21 mouse cellular contexts compared by ENCODE assay signal in genomic region chr13:79003313-79003712, GRCm38 (mm10).
DNase-seq lines count a peak whose midpoint lies in the region; ATAC-seq and TF ChIP-seq lines count a peak whose summit lies in the region.
"Had no signal": no experiment of that assay in that cellular context is flagged by ENCODE, and none has a peak within 500 bp of the region (broad histone marks: within the 10 kb centered on the region; RNA-seq: fewer than 3 reads in every experiment).

No protein-coding gene starts in this region.

- ATAC-seq in intestine, embryonic 15.5 days: peak; percentile 59; the same call in 1 of the 2 replicates
- peak; percentile 76 for ATAC-seq in intestine, embryonic 16.5 days
- peak; percentile 67 for ATAC-seq in intestine, postnatal 0 days
- ATAC-seq in midbrain, embryonic 15.5 days (replicated peaks): no peak
- ATAC-seq: activated CD4-positive, CD25-positive, alpha-beta regulatory T cell, adult 4 months; CD4-positive, CD25-positive, alpha-beta regulatory T cell, adult 4 months; Patski had no signal

- H3K4me2 ChIP-seq in intestine, embryonic 15.5 days (replicated peaks): no peak overlapping the region
- H3K4me2 ChIP-seq in intestine, embryonic 16.5 days (ENCODE audit: low read depth, low read length): no peak overlapping the region
- H3K4me2 ChIP-seq in intestine, postnatal 0 days (replicated peaks; ENCODE audit: low read depth): no peak overlapping the region
- no peak overlapping the region for H3K4me2 ChIP-seq in midbrain, embryonic 15.5 days

- no peaks in the 10 kb centered on the region for H3K36me3 ChIP-seq in intestine, embryonic 15.5 days
- no peaks in the 10 kb centered on the region for H3K36me3 ChIP-seq in intestine, embryonic 16.5 days (ENCODE audit: control insufficient read depth, insufficient read depth, low read length)
- H3K36me3 ChIP-seq in intestine, postnatal 0 days (ENCODE audit: control insufficient read depth, insufficient read depth): no peaks in the 10 kb centered on the region
- no peaks in the 10 kb centered on the region for H3K36me3 ChIP-seq in midbrain, embryonic 15.5 days (replicated peaks)
- H3K36me3 ChIP-seq: G1E had no signal

- no peaks in the 10 kb centered on the region for H3K4me1 ChIP-seq in intestine, embryonic 15.5 days (replicated peaks)
- H3K4me1 ChIP-seq in intestine, embryonic 16.5 days (ENCODE audit: control insufficient read depth, insufficient read depth, low read length): no peaks in the 10 kb centered on the region
- H3K4me1 ChIP-seq in intestine, postnatal 0 days (replicated peaks; ENCODE audit: control insufficient read depth, insufficient read depth, low read length): no peaks in the 10 kb centered on the region
- no peaks in the 10 kb centered on the region for H3K4me1 ChIP-seq in midbrain, embryonic 15.5 days

- 40% methylated on average over 1 of the region's 1 CpGs for WGBS in intestine, embryonic 15.5 days
- WGBS in intestine, embryonic 16.5 days: 33% methylated on average over 1 of the region's 1 CpGs
- WGBS in intestine, postnatal 0 days: 21% methylated on average over 1 of the region's 1 CpGs
- 91% methylated on average over 1 of the region's 1 CpGs for WGBS in midbrain, embryonic 15.5 days

- no peaks in the 10 kb centered on the region for H3K9me3 ChIP-seq in intestine, embryonic 15.5 days
- no peaks in the 10 kb centered on the region for H3K9me3 ChIP-seq in intestine, embryonic 16.5 days (ENCODE audit: control insufficient read depth, low read length)
- no peaks in the 10 kb centered on the region for H3K9me3 ChIP-seq in intestine, postnatal 0 days (ENCODE audit: control insufficient read depth)
- no peaks in the 10 kb centered on the region for H3K9me3 ChIP-seq in midbrain, embryonic 15.5 days
- H3K9me3 ChIP-seq: G1E had no signal

- TF ChIP-seq CTCF in intestine, postnatal 0 days (IDR thresholded peaks at IDR 0.05; ENCODE audit: low read depth): no peak

- H3K27me3 ChIP-seq in intestine, embryonic 15.5 days (replicated peaks): no peaks in the 10 kb centered on the region
- no peaks in the 10 kb centered on the region for H3K27me3 ChIP-seq in intestine, embryonic 16.5 days (replicated peaks; ENCODE audit: control insufficient read depth, insufficient read depth, low read length)
- no peaks in the 10 kb centered on the region for H3K27me3 ChIP-seq in intestine, postnatal 0 days (replicated peaks; ENCODE audit: control insufficient read depth, insufficient read depth, low read length)
- no peaks in the 10 kb centered on the region for H3K27me3 ChIP-seq in midbrain, embryonic 15.5 days (replicated peaks)
- H3K27me3 ChIP-seq: CH12.LX, Patski had no signal

- H3K9ac ChIP-seq in intestine, embryonic 15.5 days: no peak overlapping the region
- H3K9ac ChIP-seq in intestine, embryonic 16.5 days (ENCODE audit: low read depth, low read length): no peak overlapping the region
- no peak overlapping the region for H3K9ac ChIP-seq in intestine, postnatal 0 days (ENCODE audit: low read depth, low read length)
- no peak overlapping the region for H3K9ac ChIP-seq in midbrain, embryonic 15.5 days

- H3K4me3 ChIP-seq in intestine, embryonic 15.5 days (replicated peaks): no peak overlapping the region
- H3K4me3 ChIP-seq in intestine, embryonic 16.5 days (ENCODE audit: low read length): no peak overlapping the region
- H3K4me3 ChIP-seq in intestine, postnatal 0 days (ENCODE audit: low read depth, low read length): no peak overlapping the region
- H3K4me3 ChIP-seq in midbrain, embryonic 15.5 days: no peak overlapping the region

- no peak for DNase-seq in urinary bladder, adult 2 months (ENCODE audit: low spot score)
- DNase-seq in lung, postnatal 36 days: no peak
- DNase-seq: adrenal gland, adult 2 months; adrenal gland, adult 8-10 months; adrenal gland, postnatal 10 days; adrenal gland, postnatal 14 days; adrenal gland, postnatal 25 days; adrenal gland, postnatal 36 days; B cell, adult 2 months; cerebellum, adult 11 months; cerebellum, adult 11-12 months; cerebellum, adult 18-20 months had no signal

- H3K27ac ChIP-seq in intestine, embryonic 15.5 days: no peak overlapping the region
- no peak overlapping the region for H3K27ac ChIP-seq in intestine, embryonic 16.5 days (ENCODE audit: low read length)
- no peak overlapping the region for H3K27ac ChIP-seq in intestine, postnatal 0 days (ENCODE audit: low read depth, low read length)
- H3K27ac ChIP-seq in midbrain, embryonic 15.5 days: no peak overlapping the region
